Mouse (Mus musculus): ENCODE data around the gene Olfr763.
"Not testable (repeated sequence)": the region's sequence is repeated elsewhere in the genome, so short reads cannot be mapped to it uniquely, and the experiment has no call there.

Gene Olfr763

DNA sequence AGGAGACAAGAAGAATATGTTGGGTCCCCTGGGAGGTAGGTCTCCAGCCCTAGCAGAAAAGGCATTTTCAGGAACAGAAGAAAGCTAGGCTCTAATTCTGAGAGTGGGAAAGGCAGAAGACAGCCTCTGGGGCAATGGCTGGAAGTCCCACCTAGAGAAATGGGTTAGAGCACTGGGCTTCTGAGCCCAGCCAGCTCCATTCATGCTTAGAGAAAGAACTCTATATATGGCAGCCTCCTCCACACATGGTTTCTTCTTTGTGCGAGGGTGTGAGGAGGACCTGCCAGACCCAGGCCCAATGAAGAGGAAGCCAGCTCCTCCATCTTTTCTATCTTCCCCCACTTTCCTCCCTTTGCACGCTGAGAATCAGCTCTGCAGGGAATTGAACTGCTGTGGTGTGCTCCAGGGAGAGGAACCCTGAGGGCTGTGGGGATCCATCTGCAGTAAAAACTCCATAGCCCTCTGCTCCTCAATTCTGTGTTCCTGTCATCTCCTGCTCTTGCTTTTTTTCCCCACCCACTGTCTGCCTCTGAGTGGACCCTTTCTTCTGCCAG is at the start of gene Olfr763:
Olfr763 (plus strand) TSS at position 504 of the 554 bp plus-strand sequence.
- no peak for DNase-seq

- no peak for DNase-seq
Observed at GRCm38 (mm10) chr10:128964961-128965360, 45.6 kb upstream of the Olfr763 start.

DNA sequence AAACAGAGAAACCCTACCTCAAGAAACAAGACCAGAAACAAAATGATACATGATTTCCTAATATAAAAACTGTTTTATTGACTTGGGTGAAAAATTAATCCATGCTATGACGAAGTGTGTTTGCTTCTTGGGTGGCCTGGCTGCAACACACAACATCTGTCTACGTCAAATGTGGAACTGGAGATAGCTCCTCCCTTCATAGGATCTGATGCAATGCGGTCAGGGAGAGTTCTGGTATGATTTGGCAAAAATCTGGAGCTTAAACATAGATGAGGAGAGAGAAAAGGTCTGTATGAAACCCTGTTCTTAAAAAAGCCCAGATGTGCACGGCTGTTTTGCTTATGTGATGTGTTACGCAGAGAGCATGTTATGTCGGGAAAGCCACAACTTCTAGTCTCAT is 44.7 kb upstream of the Olfr763 start:
- DNase-seq, result no peak

- no peak for DNase-seq
Observed at GRCm38 (mm10) chr10:128968341-128968749, 42.2 kb upstream of the Olfr763 start.

GRCm38 (mm10) chr10:128970740-128971250 is 39.8 kb upstream of the Olfr763 start:
- DNase-seq, result no peak

DNA sequence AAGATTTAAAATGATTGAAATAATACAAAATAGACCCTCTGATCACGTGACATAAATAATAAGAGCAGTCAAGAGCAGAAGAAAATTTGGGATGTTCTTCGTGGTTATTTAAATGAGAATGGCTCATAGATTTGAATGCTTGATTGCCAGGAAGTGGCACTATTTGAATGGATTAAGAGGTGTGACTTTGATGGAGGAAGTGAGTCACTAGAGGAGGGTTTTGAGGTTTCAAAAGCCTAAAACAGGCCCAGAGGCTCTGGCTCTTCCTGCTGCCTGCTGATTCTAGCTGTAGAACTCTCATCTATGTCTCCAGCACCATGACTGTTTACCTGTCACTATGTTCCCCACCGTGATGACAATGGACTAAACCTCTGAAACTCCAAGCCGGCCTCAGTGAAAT is 37.8 kb upstream of the Olfr763 start:
- DNase-seq, result no peak

DNA sequence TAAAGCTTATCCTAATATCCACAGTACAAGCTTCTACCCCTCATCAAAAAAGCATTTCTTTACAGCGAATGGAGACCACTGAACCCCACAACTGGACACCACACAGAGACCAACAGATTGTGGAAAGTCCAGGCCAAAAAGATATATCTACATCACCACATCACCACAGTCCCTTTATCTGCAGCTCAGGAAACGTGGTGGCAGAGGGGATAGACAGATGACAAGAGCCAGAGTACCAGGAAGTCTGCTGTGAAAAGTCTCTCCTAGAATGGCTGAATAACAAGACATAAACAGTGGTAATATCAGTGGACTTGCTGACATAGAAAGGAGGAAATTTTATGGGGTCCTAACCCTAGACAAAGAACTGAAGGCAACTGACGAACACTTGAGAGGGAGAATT is 34.2 kb upstream of the Olfr763 start:
- DNase-seq, result no peak

DNA sequence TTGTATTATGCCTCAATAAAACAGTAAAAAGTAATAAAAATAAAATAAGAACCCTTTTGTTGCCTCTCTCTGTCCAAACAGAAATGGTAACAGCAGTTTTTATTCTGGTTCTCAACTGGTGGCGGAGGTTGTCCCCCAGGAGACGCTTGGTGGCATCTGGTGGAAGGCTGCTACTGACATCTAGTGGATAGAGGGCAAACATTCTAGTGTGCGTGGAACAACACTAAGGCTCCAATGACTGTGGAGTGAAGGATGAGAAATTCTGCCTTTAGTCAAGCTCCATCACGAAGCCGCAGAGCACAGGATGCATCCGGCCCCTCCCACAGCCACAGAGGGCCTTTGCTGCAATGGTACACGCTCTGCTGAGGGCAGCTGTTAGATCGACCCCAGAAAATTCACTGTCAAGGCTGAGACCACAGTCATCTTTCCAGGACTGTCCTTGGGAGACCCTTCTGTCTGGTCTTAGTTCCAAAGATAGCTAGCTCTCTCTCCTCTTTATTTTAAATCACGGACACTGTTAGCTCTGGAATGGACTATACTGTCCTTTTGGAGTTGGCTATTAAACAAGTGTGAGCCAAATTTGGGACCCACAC is 33.0 kb upstream of the Olfr763 start:
- peak; percentile 48 for DNase-seq

DNA sequence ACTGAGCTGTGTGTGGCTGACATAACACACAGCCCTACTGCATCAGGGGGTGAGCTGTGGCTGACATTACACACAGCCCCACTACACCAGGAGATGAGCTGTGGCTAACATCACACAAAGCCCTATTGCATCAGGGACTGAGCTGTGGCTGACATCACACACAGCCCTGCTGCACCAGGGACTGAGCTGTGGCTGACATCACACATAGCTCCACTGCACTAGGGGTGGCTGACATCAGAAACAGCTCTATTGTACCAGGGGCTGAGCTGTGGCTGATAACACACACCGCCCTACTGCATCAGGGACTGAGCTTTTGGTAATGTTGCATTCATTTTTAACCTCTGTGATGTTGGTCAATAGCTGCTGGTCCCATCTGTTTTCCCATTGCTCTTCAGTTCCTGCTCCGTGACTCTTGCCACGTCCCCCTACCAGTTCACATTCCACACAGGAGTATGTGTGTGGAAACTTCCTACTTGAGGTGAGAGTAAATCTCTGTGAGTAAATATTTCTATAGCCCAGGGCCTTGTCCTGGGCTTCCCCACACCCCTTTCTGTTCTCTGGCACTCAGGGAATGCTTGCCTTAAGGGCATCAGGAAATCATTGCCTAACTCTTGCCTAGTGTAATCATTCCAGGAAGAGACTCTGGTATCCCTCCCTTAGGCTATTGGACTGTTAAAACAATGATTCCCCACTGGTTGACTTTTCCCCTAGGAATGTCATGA is 29.8 kb upstream of the Olfr763 start:
- DNase-seq, result no peak

DNA sequence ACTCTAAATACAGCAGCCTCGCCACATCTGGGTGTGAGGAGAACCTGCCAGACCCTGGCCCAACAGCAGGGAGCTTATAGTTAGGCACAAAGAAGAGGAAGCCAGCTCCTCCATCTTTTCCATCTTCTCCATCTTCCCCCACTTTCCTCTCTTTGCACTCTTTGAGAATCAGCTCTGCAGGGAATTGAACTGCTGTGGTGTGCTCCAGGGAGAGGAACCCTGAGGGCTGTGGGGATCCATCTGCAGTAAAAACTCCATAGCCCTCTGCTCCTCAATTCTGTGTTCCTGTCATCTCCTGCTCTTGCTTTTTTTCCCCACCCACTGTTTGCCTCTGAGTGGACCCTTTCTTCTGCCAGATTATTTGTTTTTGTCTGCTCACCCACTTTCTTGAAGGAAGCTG is 21.5 kb upstream of the Olfr763 start, which contains the start of gene Olfr9:
Olfr9 (plus strand) TSS at position 301 of the 400 bp plus-strand sequence.
- not testable (repeated sequence) for DNase-seq

DNA sequence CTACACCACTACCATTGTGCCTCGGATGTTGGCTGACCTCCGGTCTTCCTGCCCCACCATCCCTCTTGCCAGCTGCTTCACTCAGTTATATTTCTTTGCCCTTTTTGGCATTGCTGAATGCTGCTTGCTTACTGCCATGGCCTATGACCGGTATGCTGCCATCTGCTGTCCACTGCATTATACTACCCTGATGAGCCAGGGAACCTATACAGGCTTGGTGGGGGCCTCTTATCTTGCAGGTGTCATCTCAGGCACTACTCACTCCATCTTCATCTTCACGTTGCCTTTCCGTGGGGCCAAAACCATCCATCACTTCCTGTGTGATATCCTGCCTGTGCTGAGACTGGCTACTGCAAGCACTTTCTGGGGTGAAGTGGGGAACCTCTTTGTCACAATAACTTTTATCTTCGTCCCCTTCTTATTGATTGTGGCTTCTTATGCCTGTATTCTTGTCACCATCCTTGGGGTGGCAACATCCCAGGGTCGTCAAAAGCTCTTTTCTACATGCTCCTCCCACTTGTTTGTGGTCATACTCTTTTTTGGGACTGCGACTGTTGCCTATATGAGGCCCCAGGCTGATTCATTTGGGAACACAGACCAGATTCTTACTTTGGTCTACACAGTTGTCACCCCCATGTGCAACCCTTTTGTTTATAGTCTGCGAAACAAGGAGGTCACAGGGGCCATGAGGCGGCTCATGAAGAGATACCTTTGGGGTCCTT is 20.3 kb upstream of the Olfr763 start:
- not testable (repeated sequence) for DNase-seq

DNA sequence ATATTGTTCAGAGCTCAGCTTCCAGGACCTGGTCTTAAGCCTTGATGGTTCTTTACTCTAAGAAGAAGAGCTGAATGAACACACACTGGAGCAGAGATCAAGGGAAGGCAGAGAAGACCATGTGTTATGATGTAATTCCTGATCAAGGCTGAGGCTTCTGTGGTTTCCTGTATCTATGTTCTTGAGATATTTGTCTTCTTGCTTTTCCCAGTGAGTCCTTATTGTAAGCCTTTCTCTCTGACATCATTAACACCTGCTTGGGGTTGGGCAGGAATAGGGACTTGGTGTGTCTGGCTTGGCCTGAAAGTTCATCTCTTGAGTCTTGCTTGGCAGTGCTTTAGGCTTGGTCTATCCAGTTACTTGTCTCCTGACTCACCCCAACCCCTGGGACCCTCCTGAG is 19.6 kb upstream of the Olfr763 start:
- DNase-seq, result no peak

- no peak for DNase-seq
Observed at GRCm38 (mm10) chr10:128995796-128996195, 14.8 kb upstream of the Olfr763 start.

DNA sequence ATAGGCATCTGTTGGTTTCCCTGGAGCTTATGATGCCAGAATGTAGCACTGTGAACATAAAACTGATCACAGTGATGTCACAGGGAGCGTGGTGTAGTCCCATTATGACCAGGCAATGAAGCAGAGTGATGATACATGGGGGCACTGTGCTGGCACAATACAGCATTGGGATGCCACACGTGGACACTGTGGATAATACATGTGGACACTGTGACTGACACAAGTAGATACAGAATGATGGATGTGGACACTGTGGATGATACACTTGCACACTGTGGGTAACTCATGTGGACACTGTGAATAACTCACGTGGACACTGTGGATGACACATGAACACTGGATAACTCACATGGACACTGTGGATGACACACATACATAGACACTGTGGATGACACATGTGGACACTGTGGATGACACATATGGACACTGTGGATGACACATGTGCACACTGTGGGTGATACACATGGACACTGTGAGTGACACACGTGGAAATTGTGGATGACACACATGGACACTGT is 14.0 kb upstream of the Olfr763 start:
- no peak for DNase-seq

GRCm38 (mm10) chr10:129004032-129004920 is 6.3 kb upstream of the Olfr763 start:
- no peak for DNase-seq

DNA sequence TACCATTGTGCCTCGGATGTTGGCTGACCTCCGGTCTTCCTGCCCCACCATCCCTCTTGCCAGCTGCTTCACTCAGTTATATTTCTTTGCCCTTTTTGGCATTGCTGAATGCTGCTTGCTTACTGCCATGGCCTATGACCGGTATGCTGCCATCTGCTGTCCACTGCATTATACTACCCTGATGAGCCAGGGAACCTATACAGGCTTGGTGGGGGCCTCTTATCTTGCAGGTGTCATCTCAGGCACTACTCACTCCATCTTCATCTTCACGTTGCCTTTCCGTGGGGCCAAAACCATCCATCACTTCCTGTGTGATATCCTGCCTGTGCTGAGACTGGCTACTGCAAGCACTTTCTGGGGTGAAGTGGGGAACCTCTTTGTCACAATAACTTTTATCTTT is 920 bp downstream of the Olfr763 start:
- DNase-seq, result not testable (repeated sequence)

DNA sequence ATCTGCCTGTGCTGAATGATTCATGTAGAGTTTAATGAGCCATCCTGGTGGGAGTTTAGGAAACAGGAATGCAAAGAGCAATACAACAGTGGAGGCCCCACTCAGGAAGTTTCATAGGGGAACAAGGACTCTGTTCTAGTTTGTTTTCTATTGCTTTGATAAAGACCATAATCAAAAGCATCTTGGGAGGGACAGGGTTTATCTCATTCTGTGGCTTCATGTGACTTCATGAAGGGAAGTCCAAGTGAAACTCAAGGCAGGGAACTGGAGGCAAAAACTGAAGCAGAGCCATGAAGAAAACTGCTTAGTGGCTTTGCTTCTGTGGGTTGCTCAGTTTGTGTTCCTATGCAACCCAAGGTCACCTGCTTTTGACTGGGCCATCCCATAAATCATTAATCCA is 3.9 kb downstream of the Olfr763 start:
- no peak for DNase-seq

DNA sequence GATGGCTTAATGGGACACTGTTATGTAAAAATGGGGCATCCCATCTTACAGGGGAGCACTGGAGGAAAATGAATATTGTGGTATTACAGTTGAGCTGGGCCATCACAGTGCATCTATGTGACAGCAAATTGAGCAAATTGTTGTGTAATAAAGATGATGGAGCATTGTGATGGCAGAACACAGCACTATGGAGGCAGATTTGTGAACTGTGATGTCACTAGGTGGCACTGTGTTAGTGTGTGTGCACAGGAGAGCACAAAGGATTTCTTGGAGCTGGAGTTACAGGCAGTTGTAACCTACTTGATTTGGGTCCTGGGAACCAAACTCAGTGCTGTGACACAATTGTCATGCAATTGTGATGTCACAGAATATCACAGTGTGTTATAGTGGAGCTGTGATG is 12.7 kb downstream of the Olfr763 start:
- no peak for DNase-seq

- peak; percentile 1 for DNase-seq
Observed at GRCm38 (mm10) chr10:129026018-129026662, 15.5 kb downstream of the Olfr763 start.

DNA sequence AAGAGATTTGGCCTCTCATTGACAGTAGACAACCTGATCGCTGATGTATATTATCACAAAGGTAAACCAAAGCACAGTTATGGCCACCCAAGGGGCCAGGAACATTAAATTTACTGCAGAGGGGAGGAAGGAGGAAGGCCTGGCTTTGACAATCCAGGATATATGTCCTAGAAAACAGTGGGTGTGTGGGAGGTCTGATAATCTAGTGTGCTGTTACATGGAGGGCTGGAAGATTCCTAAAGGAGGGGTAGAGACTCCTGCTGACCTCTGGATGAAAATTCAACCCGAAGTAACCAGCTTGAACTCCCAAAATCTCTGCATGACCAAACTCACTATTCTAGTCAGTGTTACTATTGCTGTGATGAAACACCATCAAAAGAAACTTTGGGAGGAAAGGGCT is 17.8 kb downstream of the Olfr763 start:
- DNase-seq, result no peak

DNA sequence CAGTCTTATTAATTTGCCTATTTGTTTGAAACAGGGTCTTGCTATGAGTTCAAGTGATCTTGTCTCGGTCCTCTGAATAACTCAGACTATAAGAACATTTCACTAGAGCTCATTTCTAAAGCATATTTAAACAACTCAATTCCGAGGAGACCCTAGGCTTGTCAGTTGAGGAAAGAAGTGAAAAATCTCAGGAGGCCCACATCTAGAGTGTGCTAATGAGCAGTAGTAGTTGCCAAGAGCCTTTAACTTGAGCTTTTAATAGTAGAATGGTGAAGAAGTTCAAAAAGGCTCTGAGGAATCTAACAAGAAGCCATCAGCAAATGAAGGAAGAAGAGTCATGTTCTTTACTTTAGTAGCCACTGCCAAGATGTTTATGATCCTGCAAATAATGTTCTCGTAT is 29.2 kb downstream of the Olfr763 start, which contains the start of gene Olfr764-ps1:
Olfr764-ps1 (minus strand) TSS at position 101 of the 400 bp plus-strand sequence.
- DNase-seq, result no peak

Measured in cerebellum, adult 11 months (tissue).